Mouse (Mus musculus) lung, postnatal 25 days (tissue): Measurements from ENCODE around the gene Rusc2.
A peak's percentile ranks its signal among the peaks of the same experiment; 100 is the strongest.

ENCODE experiments used
- DNase-seq: peaks from one replicate; pipeline ENCODE4 v3.0.0; 2022; ENCODE audit warnings: low spot score

Gene Rusc2

DNA sequence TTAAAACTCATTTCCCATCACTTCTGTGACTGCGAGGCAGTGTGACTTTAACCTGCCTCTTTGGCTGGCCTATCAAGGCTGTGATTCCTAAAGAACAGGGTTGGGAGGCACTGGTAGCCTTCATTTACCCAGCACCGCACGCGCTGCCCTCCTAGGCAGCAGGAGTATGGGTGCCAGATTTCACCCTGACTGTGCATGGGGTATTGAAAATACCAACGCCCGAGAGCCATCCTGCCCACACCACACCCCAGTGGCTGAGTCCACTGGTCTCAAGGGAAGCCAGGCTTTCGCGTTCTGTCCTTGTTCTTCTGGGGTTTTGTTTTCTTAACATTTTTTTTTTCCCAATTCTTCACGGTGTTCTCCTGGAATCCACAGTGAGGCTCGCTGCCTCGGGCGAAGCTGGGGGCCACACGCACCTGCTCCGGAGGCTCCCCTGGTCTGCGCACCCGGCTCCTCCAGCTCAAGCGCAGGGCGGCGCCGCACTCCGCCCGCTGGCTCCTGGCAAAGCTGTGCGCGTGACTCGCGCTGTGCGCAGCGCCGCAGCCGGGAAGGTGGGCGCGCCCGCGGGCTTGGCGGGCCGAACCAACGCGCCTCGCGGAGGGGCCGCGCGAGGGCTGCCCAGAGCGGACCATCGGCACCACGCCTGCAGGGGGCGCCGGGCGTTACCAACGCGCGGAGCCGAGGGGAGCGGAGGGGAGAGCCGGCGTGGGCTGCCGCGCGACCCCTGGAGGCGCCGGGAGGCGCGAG is at the start of gene Rusc2:
TSS of gene Rusc2 (plus strand) at position 572 of the 747 bp plus-strand sequence.
- DNase-seq: peak; percentile 93

DNA sequence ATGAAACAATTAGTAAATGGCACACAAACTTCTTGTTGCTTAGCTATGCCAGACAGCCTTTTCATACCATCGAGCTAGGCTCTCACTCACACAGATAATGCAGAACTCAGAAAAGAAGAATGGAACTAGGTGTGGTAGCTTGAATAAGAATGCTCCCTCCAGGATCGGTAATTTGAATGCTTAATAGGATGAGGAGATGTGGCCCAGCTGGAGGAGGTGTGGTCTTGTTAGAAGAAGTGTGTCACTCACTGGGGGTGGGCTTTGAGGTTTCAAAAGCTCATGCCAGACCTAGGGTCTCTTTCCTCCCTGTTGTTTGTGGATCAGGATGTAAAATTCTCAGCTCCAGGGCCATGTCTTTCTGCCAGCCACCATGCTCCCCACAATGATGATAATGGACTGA is 47.0 kb upstream of the Rusc2 start:
- no peak for DNase-seq

DNA sequence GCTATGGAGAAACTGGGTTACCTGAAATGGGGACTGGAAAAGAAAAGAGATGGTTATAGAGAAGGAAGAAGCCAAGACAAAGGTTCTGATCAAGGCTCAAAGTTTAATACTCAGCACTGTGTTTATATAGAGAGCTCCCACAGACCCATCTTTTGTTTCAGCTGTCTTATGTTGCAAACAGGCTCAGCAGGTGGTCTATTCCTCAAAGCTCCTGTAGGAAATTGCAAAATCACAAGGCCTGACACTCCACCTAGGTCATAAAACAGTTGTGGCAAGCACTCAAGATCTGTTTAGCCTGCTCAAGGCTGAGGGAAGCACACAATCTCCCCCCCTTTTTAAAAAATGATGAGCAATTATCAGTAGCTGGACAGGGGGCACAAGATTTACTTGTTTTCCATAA is 45.6 kb upstream of the Rusc2 start:
- DNase-seq: no peak

DNA sequence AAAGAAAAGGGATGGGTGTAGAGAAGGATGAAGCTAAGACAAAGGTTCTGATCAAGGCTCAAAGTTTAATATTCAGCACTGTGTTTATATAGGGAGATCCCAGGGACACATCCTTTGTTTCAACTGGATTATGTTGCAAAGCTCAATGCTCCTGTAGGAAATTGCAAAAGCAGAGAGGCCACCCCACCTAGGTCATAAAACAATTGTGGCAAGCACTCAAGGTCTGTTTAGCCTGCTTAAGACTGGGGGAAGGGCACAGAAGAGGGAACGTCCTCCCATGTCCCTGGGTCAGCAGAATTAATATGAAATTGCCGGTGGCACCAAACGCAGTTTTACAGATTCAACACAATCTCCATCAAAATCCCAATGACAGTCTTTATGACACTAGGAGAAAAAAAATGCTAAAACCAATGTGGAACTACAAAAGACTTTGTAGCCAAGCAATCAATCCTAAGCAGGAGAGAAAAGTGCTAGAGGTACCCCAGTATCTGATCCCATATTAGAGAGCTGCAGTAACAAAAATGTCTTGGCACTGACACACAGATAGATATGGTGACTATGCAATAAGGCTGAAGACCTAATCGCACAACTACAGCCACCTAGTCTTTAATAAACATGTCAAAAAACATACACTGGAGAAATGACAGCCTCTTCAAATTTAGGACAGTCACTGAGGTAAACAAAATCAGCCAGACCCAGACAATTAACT is 41.5 kb upstream of the Rusc2 start:
- peak; percentile 32 for DNase-seq

DNA sequence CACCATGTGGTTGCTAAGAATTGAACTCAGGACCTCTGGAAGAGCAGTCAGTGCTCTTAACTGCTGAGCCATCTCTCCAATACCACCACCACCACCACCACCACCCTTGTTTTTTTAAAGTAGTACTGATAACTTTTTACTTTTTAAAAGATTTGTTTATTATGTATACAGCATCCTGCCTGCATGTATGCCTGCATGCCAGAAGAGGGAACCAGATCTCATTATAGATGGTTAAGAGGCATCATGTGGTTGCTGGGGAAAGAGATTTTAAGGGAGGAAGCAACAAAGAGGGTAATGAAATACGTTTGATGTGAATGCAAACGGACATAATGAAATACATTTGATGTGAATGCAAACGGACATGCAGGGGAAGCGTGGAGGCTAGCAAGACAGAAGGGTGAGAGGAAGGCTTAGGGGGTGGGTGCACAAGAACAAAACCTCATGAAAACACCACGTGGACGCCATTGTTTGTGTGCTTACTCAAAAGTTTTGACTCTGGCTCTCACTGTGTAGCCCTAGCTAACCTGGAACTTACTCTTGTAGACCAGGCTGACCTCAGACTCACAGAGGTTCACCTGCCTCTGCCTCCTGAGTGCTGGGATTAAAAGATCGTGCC is 40.4 kb upstream of the Rusc2 start:
- no peak for DNase-seq

DNA sequence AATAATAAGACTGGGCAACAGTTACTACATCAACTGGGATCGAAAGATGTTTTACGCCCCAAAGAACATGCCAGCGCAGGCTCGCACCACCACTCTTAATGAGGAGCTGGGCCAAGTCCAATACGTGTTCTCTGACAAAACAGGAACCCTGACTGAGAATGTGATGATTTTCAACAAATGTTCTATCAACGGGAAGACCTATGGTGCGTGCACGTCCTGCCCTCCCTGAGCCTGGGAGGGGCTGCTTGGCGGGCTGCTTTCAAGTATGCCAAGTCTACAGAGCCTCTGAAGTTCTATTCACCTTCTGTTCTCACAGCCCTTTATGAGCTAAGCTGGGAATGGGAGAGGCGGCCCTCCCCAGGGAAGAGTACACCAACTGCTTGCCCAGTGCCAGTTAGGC is 39.3 kb upstream of the Rusc2 start:
- DNase-seq: no peak

GRCm38 (mm10) chr4:43344932-43345331 is 36.8 kb upstream of the Rusc2 start:
- no peak for DNase-seq

GRCm38 (mm10) chr4:43349206-43349605 is 32.6 kb upstream of the Rusc2 start:
- DNase-seq: no peak

- DNase-seq: no peak
These were observed 31.7 kb upstream of the Rusc2 start for GRCm38 (mm10) chr4:43350038-43350560.

DNA sequence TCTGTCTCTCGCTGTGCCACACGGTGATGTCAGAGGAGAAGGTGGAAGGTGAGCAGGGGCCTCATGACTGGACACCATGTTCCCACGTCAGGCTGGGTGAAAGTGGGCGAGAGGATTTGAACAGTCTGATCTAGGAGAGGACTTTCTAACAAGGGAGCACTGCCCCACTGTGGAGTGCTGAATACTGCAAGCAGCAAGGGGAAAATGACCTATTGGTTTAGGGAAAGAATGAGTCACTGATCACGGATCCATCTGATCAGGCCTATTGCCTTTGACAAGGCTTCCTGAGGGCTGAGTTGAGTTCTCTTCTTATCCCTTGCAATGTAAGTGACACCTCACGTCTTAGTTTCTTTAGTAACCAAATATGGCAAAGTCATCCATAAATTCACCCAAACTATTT is 28.1 kb upstream of the Rusc2 start:
- DNase-seq: no peak

- DNase-seq: no peak
These were observed 16.7 kb upstream of the Rusc2 start for GRCm38 (mm10) chr4:43364914-43365560.

DNA sequence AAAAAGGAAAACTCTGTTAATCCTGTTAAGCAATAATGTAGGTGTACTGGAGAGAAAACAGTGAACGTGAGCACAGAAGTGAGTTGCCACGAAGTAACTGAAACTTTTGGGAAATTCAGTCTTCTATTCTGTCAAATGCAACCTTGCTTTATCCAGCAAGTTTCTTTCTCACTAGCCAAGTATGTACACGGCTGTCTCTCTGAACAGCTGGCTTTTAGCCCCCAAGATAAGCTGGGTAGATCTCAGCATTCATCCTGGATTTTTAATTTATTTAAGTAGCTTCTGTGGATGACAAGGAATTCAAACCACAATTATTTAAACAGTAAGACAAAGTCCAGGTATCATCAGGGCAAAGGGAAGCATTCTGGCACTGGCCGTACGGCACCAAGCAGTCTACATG is 14.5 kb upstream of the Rusc2 start:
- DNase-seq: no peak

GRCm38 (mm10) chr4:43367787-43368186 is 14.0 kb upstream of the Rusc2 start:
- no peak for DNase-seq

- no peak for DNase-seq
These were observed 10.4 kb upstream of the Rusc2 start for GRCm38 (mm10) chr4:43371406-43371805.

GRCm38 (mm10) chr4:43372155-43372554 is 9.6 kb upstream of the Rusc2 start:
- DNase-seq: peak; percentile 48

DNA sequence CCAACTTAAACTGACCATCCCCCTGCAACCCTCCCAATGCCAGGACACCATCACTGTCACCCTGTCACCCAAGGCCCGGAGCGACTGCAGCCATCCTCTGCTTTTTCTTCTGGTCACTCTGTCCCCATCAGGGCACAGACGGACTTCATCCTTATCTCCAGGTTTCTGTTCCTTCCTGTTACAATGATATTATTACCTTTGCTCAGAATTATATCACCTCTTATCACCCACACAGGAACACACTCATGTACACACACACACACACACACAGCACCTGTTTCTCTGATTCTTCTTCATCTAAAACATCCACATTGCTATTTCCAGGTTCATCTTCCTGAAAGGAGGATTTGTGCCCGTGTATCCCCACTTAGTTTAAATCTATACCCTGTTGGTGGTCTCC is 7.5 kb upstream of the Rusc2 start:
- DNase-seq: no peak

GRCm38 (mm10) chr4:43379601-43380000 is 2.2 kb upstream of the Rusc2 start:
- no peak for DNase-seq

GRCm38 (mm10) chr4:43380951-43381350 is 828 bp upstream of the Rusc2 start:
- no peak for DNase-seq

DNA sequence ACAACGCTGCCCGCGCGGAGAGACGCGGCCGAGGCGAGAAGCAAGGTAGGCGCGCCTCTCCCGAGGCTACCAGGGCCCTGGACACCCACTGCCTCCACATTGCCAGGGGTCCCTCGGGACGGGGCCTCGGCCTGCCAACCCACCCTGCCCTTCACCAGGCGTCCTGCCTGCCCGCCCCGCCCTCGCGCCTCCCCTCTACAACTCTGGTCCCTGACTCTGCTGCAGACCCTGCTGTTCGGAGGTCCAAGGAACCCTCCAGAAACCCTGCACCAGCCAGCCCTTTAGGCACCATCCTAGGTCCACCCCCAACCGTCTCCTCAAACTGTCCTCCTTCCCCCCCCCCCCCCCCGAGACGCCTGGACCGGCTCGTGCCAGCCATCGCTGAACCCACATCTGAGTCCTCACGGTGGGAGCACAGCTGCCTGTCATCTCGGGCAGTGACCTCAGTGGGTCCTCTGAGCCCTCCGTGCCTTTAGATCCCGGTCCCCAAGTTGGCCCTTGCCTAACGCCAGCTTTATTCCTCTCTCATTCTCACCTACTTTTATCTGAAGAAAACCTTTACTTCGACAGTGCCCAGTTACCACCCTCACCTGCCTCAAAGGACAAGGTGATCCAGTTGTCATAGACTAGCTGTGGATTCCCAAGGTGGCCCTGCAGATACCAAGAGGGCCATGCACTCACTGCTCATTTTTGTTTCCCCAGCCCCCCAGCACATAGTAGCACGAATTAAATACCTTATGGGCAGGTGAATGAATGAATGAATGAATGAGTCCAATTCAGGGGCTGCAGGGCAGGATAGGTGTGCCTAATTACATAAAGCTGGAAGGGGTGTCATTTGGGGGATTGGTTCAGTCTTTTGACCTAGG is 609 bp downstream of the Rusc2 start:
- DNase-seq: no peak

- no peak for DNase-seq
These were observed 1.7 kb downstream of the Rusc2 start for GRCm38 (mm10) chr4:43383246-43384082.

- DNase-seq: no peak
These were observed 2.3 kb downstream of the Rusc2 start for GRCm38 (mm10) chr4:43384083-43384460.
